Mouse (Mus musculus): ENCODE results near the gene Rcvrn.

Rcvrn gene

GRCm38 (mm10) chr11:67694703-67695376 lies at the start of gene Rcvrn:
Rcvrn (plus strand) TSS chr11:67695326.
- no peak for DNase-seq (ENCODE audit: low read depth, low spot score)

- DNase-seq (ENCODE audit: low read depth, low spot score): peak; percentile 63
These were observed 47.4 kb upstream of the Rcvrn start for GRCm38 (mm10) chr11:67647745-67648144.

DNA sequence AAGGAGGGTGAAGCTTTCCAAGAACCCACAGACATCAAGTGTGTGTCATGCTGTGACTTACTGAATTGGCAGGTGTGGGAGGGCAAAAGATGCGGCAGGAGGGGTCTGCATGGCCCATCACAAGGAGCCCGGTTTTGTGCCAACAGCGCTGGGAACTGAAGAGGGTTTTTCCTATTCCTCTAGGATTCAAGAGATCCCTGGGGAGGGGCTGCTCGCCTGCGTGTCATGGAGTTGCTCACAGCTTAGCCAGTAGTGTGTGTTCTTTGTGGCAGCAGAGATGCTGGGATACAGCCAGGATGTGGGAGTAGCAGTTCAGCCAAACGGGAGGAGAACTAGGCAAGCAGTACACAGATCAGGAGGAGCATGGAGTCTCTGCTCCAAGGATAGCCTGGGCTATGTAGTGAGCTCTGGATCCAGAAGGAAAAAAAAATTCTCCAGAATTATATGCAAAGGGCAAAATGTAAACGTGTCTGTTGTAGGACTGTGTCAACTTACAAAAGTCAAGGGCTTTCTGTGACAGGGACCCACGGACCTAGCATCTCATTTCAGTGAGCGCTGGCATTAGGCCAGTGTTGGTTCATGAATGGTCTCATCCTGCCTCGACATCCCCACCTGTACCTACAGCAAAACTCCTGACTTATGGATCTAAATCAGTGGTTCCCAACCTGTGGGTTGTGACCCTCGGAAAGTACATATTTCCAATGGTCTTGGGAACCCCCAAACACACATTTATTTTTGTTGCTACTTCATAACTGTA lies 46.3 kb upstream of the Rcvrn start:
- no peak for DNase-seq (ENCODE audit: low read depth, low spot score)

DNA sequence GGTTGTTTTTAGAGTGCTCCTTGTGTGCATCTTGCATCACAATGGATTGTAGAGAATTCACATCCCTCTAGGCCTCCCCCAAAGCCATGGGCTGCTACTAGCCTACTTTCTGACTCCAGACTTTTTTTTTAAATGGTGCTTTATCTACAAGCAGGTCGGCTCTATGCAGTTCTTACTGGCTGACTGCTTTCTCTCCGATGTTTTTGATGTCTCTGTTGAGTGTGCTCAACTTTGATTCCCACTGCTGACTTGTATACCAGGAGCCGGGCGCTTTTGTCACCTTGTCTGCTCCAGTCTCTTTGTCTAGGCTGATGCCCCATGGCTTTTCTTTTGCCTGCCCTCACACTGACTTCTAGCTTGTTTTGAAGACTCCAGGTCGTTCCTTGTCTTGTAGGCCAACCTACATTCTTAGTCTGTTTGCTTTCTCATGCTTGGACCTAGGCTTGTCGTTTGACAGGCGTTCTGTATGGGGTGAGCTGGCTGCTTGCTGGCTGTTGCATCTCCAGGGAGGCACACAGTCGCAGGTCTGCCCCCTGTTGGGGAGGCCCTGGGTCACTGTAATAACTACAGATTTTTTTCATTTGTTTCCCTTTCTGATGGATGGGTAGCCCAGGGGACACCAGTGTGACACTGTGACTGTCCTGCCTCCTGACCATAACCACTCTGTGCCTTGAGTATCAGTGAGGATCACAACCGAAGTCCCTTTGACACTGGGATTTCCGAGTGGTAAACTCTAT lies 45.0 kb upstream of the Rcvrn start:
- peak; percentile 38 for DNase-seq (ENCODE audit: low read depth, low spot score)

- no peak for DNase-seq (ENCODE audit: low read depth, low spot score)
These were observed 43.4 kb upstream of the Rcvrn start for GRCm38 (mm10) chr11:67651731-67652130.

- peak; percentile 68 for DNase-seq (ENCODE audit: low read depth, low spot score)
These were observed 42.8 kb upstream of the Rcvrn start for GRCm38 (mm10) chr11:67652194-67652892.

GRCm38 (mm10) chr11:67652893-67653255 lies 42.3 kb upstream of the Rcvrn start:
- peak; percentile 12 for DNase-seq (ENCODE audit: low read depth, low spot score)

GRCm38 (mm10) chr11:67653521-67654090 lies 41.5 kb upstream of the Rcvrn start:
- no peak for DNase-seq (ENCODE audit: low read depth, low spot score)

GRCm38 (mm10) chr11:67654514-67654913 lies 40.6 kb upstream of the Rcvrn start:
- DNase-seq (ENCODE audit: low read depth, low spot score): no peak

DNA sequence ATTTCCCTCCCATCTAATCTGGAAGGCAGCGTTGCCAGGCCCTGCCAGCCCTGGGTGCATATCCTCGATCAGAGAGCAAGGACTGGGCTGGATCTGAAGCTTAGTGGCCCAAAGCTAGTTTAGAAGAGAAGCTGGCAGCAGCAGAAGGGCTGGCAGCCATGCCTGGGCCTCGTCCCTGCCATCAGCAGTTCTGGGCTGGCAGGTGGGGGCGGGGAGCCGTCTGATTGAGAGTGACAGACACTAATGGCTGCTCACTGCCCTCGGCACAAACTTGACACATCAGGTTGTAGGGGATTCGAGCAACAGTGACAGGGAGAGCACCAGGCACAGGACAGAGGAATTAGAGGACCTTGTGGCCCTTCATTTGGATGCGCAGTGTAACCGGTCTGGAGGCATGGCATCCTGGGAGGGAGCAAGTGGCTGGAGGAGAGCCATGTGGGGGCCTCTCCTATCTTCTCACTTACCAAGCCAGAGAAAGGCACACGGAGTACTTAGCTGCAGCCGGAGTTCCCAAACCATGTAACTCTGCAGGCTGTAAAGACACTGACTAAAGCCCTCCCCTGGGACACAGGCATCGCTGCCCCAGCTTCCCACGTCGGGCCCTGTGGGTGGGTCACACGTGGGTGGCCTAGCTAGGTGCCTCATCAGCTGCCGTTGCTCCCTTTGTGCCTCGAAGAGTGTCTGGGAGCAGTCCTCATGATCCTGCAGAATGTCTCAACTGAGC lies 39.7 kb upstream of the Rcvrn start:
- no peak for DNase-seq (ENCODE audit: low read depth, low spot score)

DNA sequence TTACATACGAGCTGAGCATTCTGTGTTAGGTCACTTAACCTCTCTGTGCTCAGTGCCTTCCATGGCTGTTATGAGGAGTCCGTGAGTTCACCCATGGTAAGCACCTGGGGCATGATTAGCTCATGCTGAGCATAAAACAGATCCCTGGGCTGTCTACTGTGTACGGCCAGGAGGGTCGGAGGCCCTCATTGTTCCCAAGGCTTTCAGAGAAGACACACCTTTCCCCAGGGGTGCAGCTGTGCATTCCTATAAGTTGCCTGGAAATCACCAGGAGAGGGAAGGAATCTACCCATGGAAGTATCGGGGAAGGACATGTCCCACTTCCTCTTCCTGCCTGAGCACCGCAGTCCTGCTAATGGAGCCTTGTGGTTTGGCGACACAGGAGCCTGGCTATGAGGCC lies 38.8 kb upstream of the Rcvrn start:
- DNase-seq (ENCODE audit: low read depth, low spot score): peak; percentile 27

DNA sequence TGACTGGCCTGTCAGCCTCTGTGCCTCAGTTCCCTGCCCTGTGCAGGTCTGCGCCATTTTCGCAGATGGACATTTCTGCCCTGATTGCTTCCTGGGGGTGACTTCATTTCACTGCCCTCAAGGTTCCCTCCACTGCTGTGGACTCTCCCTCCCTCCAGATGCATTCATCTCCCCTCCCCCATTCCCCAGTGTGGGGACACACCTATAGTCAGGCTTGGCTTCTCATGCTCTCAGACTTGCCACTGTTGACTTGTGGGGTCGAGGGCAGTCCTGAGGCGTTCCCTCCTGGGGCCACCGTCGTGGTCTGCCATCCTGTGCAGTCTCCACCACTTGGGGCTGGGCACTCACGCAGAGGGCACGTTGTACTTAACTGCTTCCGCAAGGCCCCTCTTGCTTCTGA lies 38.3 kb upstream of the Rcvrn start:
- no peak for DNase-seq (ENCODE audit: low read depth, low spot score)

DNA sequence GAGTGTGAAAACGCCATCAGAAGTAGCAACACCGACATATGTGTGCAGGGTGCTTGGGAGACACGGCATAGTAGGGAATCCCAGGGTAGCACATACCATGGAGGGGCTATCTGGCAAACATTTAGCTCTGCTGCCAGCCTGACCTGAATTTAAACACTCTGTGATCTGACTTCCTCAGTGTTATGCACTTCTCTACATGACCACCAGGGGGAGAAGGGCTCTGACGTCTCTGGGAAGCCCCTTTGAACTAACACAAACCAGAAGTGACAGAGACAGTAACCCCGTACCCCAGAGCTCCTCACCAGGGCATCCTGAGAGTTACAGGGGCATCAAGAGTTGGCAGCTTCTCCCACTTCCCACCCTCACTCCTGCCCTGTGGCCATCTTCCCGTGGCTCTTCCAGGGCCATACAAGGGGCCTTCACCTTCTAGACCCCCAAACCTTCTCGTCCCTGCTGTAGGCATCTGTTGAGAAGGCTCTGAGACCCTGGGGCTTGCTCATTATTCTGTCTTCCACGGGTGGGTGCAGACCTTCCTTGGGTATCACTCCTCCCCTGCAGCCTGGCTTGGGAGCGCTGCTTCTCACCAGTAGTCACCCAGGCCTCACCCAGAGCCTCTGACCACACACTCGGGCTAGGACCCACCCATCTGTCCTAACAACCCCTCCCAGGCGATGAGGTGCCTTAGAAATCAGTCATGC lies 37.3 kb upstream of the Rcvrn start:
- DNase-seq (ENCODE audit: low read depth, low spot score): peak; percentile 68

- DNase-seq (ENCODE audit: low read depth, low spot score): no peak
These were observed 33.7 kb upstream of the Rcvrn start for GRCm38 (mm10) chr11:67661465-67661864.

DNA sequence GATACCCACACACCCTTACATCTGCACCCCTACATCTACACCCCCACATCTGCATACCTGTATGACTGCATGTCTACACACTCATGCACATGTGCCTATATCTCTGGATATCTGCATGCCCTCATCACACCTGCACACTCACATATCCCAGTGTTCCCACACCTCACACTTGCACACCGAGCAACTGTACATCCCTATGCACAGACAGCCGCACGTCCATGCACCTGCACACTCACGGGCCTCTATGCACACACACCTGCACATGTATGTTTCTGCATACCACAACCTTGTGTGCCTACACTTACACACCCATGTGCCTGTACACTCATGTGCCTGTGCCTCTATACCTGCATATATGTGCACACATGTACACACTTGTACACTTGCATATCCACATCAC lies 31.7 kb upstream of the Rcvrn start:
- no peak for DNase-seq (ENCODE audit: low read depth, low spot score)

- no peak for DNase-seq (ENCODE audit: low read depth, low spot score)
These were observed 30.9 kb upstream of the Rcvrn start for GRCm38 (mm10) chr11:67664261-67664660.

DNA sequence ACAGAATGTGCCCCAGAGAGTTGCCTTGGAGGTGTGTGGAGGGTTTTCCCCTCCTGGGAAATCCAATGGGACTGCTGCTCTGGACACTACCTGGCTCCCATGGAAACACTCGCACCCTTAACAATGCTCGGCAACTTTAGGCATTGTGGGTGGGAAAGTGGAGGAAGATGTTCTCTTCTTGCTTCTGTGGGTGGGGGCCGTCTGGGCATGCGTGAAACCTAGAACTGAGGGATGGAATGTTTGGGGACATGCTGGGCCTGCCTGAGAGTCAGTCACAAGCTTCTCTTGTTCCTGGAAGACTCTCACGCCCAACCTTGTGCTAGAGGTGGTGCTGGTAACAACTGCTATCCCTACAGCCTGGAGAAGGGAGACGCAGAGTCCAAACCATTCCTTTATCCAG lies 30.2 kb upstream of the Rcvrn start:
- DNase-seq (ENCODE audit: low read depth, low spot score): no peak

- no peak for DNase-seq (ENCODE audit: low read depth, low spot score)
These were observed 29.0 kb upstream of the Rcvrn start for GRCm38 (mm10) chr11:67666129-67666528.

DNA sequence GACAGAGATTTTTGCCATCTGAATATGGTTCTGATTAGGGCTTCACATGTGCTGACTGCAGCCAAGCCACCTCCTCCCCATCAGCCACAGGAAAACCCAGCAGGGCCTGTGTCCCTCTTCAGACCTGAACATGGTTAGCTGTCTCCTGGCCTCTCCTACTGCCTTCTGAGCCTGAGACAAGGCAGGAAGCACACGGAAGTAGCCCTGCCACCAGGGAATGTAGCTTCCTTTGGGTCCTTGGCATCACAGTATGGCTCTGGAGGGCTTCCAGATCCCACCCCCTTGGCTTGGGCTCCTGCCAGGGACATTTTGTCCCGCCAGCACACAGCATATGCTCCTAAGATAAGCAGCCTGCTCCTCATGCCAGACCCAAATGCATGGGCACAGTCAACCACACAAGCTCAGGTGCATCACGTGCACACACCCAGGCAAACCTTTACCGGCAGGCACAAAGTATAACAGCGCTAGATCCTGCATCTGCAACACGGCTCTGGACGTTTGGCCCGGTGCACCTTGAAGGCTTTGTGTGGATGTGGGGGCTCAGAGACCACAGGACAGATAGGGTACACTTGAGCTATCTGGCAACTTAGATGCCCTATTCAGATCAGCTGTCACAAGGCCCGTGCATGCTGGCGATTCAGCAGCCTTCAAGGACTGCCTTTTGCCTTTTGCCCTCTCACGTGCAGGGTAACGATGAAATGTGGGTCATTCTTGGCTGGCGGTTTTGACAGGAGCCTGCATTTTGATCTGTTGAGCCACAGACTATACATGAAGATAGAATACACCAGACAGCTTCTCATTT lies 27.4 kb upstream of the Rcvrn start:
- no peak for DNase-seq (ENCODE audit: low read depth, low spot score)
